Mouse (Mus musculus): Measurements from ENCODE around the gene Rgma. TPM values are rescaled to one million over a fixed set of nuclear protein-coding genes. Genes with fewer than 3 reads are reported as not detected.
A peak's percentile ranks its signal among the peaks of the same experiment; 100 is the strongest.

Rgma gene
- polyA plus RNA-seq (2012; rRNA removed): 8.5 and 9.3 TPM in 2 replicates

DNA sequence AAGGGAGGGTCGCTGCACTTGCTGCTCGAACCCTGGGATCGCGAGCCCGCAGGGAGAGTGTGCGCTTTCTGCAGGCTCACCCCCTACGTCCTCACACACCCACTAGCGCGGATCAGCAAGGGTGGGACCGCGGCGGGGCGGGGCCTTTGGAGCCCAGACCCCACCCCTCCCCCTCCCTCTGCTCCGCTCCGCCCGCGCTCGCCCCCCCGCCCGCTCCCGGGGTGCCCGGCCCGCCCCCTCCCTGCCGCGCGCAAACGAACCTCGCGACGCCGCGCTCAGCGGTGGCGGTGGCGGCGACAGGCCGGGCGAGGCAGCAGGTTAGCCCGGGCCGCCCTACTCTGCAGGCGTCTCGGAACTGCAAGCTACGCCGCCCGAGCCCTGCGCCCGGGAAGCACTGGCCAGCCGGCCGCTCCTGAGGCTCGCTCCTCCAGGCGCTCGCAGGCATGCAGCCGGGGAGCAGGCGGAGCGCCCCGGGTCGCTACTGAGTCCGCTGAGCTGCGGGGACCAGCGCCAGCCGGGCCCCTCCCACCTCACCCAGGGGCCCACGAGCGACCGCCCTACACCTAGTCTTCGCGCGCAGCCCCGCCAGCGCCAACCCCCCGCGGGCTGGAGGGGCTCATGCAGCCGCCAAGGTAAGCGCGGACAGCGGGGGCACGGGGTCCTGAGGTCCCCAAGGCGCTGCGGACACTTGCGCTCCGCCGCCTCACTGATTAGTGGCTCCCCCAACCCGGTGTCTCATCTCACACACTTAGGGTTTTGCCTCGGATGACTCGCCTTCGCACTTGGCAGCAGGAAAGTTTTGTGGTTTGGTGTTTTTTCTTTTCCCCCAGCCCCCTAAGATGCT lies at the start of gene Rgma:
Gene Rgma, plus strand, starts transcription at position 253 of the 844 bp plus-strand sequence.
- peak within 1 kb of the TSS; percentile 67 for H3K27ac ChIP-seq (ENCODE audit: control insufficient read depth, insufficient read depth, low read depth, low read length)
- TF ChIP-seq POLR2A (IDR thresholded peaks at IDR 0.05; ENCODE audit: control insufficient read depth, low read depth, low read length) (peak; percentile 27; the same call in 1 of the 2 replicates), CTCF (IDR thresholded peaks at IDR 0.05; ENCODE audit: control insufficient read depth, insufficient read depth, insufficient replicate concordance, low read depth, low read length) (no peak)
- peaks cover 19% of the 10 kb centered on the region for H3K4me1 ChIP-seq (ENCODE audit: control insufficient read depth, insufficient read depth, low read length)
- no peaks in the 10 kb centered on the region for H3K36me3 ChIP-seq (ENCODE audit: control insufficient read depth, insufficient read depth, low read length)
- H3K27me3 ChIP-seq (ENCODE audit: control insufficient read depth, insufficient read depth, low read length): no peaks in the 10 kb centered on the region
- H3K4me3 ChIP-seq (ENCODE audit: control insufficient read depth, low read depth, low read length): peak within 1 kb of the TSS; percentile 83

DNA sequence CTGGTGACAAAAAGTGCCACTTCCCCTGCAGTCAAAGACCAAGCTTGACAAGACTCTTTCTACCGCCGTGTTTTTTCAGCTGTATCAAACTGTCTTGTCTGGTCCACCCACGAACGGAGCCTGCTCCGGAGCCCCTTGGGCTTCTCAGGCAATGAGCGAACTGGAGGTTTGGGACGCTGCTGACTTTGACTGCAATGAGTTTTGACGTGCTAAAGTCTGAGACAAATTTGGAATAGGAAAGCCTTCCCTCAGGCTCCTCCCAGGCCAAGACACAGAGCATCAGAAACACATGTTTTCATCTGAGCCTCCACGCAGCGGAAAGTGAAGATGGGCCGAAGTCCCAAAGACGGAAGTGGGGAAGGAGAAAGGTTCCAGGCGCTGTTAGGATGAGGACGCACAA lies 49.1 kb upstream of the Rgma start:
- H3K27me3 ChIP-seq (ENCODE audit: control insufficient read depth, insufficient read depth, low read length): no peaks in the 10 kb centered on the region
- no peaks in the 10 kb centered on the region for H3K36me3 ChIP-seq (ENCODE audit: control insufficient read depth, insufficient read depth, low read length)
- 0 out of 2 replicates have a peak overlapping the region, but pooled peaks have one; percentile 3 for H3K4me3 ChIP-seq (ENCODE audit: control insufficient read depth, low read depth, low read length)
- TF ChIP-seq POLR2A (IDR thresholded peaks at IDR 0.05; ENCODE audit: control insufficient read depth, low read depth, low read length) (no peak), CTCF (IDR thresholded peaks at IDR 0.05; ENCODE audit: control insufficient read depth, insufficient read depth, insufficient replicate concordance, low read depth, low read length) (no peak)
- H3K27ac ChIP-seq (ENCODE audit: control insufficient read depth, insufficient read depth, low read depth, low read length): no peak overlapping the region
- peaks cover 11% of the 10 kb centered on the region for H3K4me1 ChIP-seq (ENCODE audit: control insufficient read depth, insufficient read depth, low read length)

DNA sequence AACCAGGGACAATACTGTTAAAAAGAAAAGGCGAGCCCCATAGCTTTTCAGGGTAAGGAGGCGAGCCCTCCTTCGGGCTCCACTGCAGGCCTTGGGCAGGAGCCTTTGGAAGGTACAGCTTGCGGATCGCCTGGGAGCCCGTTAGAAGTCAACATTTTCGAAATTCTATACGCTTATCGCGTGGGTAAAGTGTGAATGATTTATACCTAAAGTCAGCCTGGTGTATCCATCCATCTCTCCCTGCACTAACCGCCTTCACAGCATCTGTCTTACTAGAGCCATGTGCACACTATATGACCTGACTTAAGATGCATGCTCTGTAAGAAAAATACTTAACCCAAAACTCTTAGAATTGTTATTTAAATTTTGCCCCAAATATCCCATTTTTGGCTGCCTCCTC lies 48.6 kb upstream of the Rgma start:
- no peaks in the 10 kb centered on the region for H3K36me3 ChIP-seq (ENCODE audit: control insufficient read depth, insufficient read depth, low read length)
- no peaks in the 10 kb centered on the region for H3K27me3 ChIP-seq (ENCODE audit: control insufficient read depth, insufficient read depth, low read length)
- no peak overlapping the region for H3K27ac ChIP-seq (ENCODE audit: control insufficient read depth, insufficient read depth, low read depth, low read length)
- TF ChIP-seq POLR2A (IDR thresholded peaks at IDR 0.05; ENCODE audit: control insufficient read depth, low read depth, low read length): no peak
- no peak for TF ChIP-seq CTCF (IDR thresholded peaks at IDR 0.05; ENCODE audit: control insufficient read depth, insufficient read depth, insufficient replicate concordance, low read depth, low read length)
- H3K4me1 ChIP-seq (ENCODE audit: control insufficient read depth, insufficient read depth, low read length): peaks cover 11% of the 10 kb centered on the region
- 0 out of 2 replicates have a peak overlapping the region, but pooled peaks have one; percentile 3 for H3K4me3 ChIP-seq (ENCODE audit: control insufficient read depth, low read depth, low read length)

DNA sequence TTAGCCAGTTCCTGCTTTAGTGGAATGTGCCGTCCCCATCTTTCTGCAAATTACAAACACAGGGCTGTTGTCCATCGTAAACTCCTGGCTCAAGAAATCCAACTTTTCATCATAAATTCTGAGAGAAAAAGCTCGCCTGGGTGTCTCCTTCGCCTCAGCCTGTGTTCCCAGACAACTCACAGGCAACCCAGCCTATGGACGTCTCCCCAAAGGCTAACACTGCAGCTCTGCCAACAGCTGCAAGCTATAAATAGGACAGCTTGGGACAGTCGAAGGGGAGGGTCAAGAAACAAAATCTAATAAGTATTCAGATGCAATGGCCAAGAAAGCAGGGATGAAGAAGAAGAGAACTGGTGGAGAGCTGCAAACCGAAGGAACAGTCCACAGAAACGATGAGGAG lies 48.1 kb upstream of the Rgma start:
- H3K4me1 ChIP-seq (ENCODE audit: control insufficient read depth, insufficient read depth, low read length): peaks cover 11% of the 10 kb centered on the region
- no peaks in the 10 kb centered on the region for H3K36me3 ChIP-seq (ENCODE audit: control insufficient read depth, insufficient read depth, low read length)
- no peaks in the 10 kb centered on the region for H3K27me3 ChIP-seq (ENCODE audit: control insufficient read depth, insufficient read depth, low read length)
- TF ChIP-seq CTCF (IDR thresholded peaks at IDR 0.05; ENCODE audit: control insufficient read depth, insufficient read depth, insufficient replicate concordance, low read depth, low read length): no peak
- TF ChIP-seq POLR2A (IDR thresholded peaks at IDR 0.05; ENCODE audit: control insufficient read depth, low read depth, low read length): no peak
- H3K4me3 ChIP-seq (ENCODE audit: control insufficient read depth, low read depth, low read length): no peak overlapping the region
- no peak overlapping the region for H3K27ac ChIP-seq (ENCODE audit: control insufficient read depth, insufficient read depth, low read depth, low read length)

DNA sequence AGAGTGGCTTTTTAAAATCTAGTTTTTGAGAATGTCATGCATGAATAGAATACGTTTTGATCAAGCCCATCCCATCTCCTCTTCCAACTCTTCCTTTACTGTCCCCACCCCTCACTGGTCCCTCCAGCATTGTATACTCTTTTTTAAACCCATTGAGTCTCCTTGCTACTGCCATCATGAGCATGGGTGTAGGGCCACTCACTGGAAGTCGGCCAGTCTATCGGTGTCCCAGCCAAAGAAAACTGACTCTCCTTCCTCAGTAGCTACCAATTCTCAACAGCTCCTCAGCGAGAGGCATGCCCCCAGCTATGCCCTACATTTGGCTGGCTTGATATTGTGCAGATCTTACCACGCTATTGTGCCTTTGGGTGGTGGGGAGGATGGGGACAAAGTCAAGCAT lies 47.7 kb upstream of the Rgma start:
- TF ChIP-seq CTCF (IDR thresholded peaks at IDR 0.05; ENCODE audit: control insufficient read depth, insufficient read depth, insufficient replicate concordance, low read depth, low read length): no peak
- TF ChIP-seq POLR2A (IDR thresholded peaks at IDR 0.05; ENCODE audit: control insufficient read depth, low read depth, low read length): no peak
- H3K27ac ChIP-seq (ENCODE audit: control insufficient read depth, insufficient read depth, low read depth, low read length): no peak overlapping the region
- no peak overlapping the region for H3K4me3 ChIP-seq (ENCODE audit: control insufficient read depth, low read depth, low read length)
- no peaks in the 10 kb centered on the region for H3K27me3 ChIP-seq (ENCODE audit: control insufficient read depth, insufficient read depth, low read length)
- H3K36me3 ChIP-seq (ENCODE audit: control insufficient read depth, insufficient read depth, low read length): no peaks in the 10 kb centered on the region
- peaks cover 11% of the 10 kb centered on the region for H3K4me1 ChIP-seq (ENCODE audit: control insufficient read depth, insufficient read depth, low read length)

DNA sequence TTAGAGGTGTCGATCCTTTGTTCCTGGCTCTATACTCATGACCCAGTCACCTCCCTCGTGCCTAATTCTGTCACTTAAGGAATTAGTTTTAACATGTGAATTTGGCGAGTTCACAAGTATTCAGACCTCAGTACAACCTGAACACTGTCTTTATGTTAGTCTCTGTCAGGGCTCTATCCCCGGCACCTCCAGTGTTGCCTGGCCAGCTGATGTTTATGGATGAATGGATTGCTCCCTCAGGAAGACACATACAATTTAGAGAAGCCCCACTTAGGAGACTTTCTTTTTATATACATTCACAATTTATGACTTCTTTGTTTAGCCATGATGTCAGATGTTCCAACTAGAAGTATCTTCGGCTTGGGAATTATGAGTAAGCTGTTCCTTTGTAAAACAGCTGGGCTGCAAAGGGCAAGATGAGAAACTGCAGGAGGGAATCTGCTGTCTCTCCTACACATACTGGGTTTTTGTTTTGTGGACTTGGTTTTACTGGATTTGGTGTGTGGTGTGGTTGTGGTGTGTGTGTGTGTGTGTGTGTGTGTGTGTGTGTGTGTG lies 46.6 kb upstream of the Rgma start:
- Histone ChIP-seq H3K27ac (ENCODE audit: control insufficient read depth, insufficient read depth, low read depth, low read length) (no peak overlapping the region), H3K27me3 (ENCODE audit: control insufficient read depth, insufficient read depth, low read length) (no peaks in the 10 kb centered on the region), H3K36me3 (ENCODE audit: control insufficient read depth, insufficient read depth, low read length) (no peaks in the 10 kb centered on the region), H3K4me1 (ENCODE audit: control insufficient read depth, insufficient read depth, low read length) (peaks cover 6% of the 10 kb centered on the region), H3K4me3 (ENCODE audit: control insufficient read depth, low read depth, low read length) (no peak overlapping the region)
- TF ChIP-seq CTCF (IDR thresholded peaks at IDR 0.05; ENCODE audit: control insufficient read depth, insufficient read depth, insufficient replicate concordance, low read depth, low read length): no peak
- no peak for TF ChIP-seq POLR2A (IDR thresholded peaks at IDR 0.05; ENCODE audit: control insufficient read depth, low read depth, low read length)

DNA sequence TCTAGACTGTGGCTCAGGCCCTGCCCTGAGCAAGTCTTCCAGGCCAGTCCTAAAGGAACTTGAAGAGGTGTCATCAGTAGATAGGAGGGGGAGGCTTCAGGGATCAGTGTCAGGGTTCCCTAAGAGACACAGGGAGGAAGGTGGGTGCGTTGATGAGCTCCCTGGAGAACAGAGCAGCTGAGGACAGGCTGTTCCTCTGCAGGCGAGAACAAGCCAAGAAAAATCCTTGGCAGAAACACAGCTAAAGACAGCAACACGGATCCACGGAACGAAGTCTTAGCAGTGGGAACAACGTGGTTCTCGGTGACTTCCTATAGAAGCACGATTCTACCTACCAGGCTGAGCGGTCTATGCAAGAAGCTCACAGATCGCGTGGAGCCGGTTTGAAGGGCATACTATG lies 44.6 kb upstream of the Rgma start:
- peak overlapping the region; percentile 1; the same call in 1 of the 2 replicates for H3K27ac ChIP-seq (ENCODE audit: control insufficient read depth, insufficient read depth, low read depth, low read length)

More for the DNA sequence above, 44.6 kb upstream of the Rgma start:
- H3K36me3 ChIP-seq (ENCODE audit: control insufficient read depth, insufficient read depth, low read length): no peaks in the 10 kb centered on the region
- no peak overlapping the region for H3K4me3 ChIP-seq (ENCODE audit: control insufficient read depth, low read depth, low read length)
- peaks cover 5% of the 10 kb centered on the region; the same call in 1 of the 2 replicates for H3K4me1 ChIP-seq (ENCODE audit: control insufficient read depth, insufficient read depth, low read length)
- TF ChIP-seq CTCF (IDR thresholded peaks at IDR 0.05; ENCODE audit: control insufficient read depth, insufficient read depth, insufficient replicate concordance, low read depth, low read length) (no peak), POLR2A (IDR thresholded peaks at IDR 0.05; ENCODE audit: control insufficient read depth, low read depth, low read length) (no peak)
- H3K27me3 ChIP-seq (ENCODE audit: control insufficient read depth, insufficient read depth, low read length): no peaks in the 10 kb centered on the region
